Mouse (Mus musculus) urinary bladder, postnatal 36 days (tissue): ENCODE measurements around the gene Tbk1.

ENCODE experiments used
- DNase-seq, 2 experiments: peaks; one replicate each; pipeline ENCODE4 v3.0.0; 2022; ENCODE audit warnings: low spot score in 2 of 2, mixed read lengths in 1 of 2

Gene Tbk1

DNA sequence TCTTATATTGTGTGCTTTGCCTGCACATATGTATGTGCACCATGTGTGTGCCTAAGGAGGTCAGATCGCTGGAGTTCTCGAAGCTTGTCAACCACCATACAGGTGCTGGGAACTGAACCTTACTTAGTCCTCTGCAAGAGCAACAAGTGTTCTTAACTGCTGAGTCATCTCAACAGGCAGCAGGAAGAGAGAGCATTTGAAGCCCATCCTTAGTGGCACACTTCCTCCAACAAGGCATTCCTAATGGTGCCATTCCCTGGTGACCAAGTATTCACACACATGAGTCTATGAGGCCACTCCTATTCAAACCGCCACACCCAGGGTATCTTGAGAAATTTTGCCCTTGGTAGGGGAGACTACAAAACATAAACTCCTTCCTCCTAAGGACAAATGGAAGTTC lies 44.4 kb downstream of the Tbk1 start:
- no peak for DNase-seq

DNA sequence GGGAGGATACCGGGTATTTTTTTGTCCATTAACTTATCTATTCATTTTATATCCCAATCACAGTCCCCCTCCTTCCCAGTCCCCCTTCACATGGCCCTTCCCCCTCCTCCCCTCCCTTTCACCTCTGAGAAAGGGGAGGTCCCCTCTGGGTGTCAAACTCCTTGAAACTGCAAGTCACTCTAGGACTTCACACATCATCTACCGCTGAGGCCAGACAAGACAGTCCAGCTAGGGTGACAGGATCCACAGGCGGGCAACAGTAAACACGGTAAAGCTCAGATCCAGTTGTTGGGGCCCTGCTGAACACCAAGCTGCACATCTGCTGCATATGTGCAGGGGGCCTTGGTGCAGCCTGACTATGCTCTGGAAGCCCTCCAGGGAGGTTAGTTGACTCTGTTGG lies 51.6 kb downstream of the Tbk1 start:
- no peak for DNase-seq

DNA sequence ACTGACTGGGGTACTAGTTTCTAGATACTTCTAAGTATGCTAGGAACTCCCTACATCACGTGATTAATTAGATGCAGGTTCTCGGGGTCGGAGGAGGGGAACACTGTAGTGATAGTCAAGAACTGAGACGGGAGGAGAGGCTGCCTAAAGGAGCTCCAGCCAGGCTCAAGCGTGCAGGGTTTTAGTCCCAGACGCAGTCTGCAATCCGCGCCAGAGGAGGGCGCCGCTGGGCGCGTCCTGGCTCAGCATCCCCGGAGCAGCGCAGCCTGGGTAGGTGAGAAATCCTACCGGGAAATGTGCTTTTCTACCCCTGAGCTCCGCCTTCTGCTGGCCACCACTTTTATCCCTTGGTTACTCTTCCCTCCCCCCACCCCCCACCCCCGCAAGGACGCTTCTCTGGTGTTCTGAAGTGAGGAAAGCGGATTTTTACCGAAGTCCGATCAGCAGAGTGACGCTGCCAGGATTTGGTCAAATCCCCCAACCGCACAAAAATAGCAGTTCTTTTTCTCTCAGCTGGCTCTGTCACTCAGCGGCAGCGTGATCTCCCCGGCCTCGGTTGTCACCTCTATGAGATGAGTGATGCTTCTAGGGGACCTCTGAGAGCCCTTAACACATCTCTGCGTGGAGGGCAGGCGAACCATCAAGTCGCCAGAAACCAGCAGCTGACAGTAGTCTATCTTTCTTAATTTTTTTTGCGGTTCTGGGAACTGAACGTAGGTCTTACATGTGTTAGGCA lies 53.3 kb downstream of the Tbk1 start:
- peak in 1 of 2 experiments; percentile 42 for DNase-seq

DNA sequence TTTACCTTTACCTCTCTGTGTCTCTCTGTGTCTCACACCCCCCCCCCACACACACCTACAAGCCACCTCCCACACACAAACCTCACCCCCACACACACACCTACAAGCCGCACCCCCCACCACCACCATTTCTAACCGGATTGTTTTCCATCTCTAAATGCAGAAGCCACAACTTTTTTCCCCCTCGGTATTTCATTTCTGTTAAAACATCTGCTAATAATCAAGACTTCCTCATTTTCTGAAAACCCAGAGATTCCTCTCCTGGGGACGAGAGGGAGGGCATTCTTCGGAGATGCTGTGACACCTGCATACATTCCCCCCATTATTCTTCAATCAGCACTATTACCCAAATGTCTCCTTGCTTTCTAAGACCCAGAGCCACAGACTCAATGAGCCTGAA lies 55.0 kb downstream of the Tbk1 start:
- DNase-seq = no peak

DNA sequence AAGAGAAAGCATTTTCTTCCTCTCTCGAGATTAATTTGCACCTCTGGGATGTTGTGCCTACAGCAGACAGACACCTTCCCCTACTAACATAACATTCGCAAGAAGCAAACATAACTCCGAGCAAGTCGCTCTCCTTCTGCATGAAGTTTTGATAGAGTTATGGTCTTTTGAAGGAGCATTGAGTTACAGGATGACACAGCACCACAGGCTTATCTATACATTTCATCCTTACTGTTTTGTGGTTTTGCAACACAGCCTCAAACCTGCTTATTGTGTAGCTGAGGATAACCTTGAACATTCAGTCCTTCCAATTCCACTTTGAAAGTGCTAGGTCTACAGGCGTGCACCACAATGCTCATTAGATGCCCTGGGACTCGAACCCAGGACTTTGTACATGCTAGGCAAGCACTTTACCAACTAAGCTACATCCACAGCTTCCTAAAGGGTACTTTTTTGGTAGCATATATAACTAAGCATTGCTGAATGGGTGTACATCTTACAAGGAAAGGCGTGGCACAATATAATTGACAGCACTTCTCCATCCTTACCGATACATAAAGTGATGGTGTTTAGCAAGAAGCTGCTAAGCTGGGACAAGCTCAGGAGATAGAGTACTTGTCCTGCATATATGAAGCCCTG lies 56.1 kb downstream of the Tbk1 start:
- no peak for DNase-seq

DNA sequence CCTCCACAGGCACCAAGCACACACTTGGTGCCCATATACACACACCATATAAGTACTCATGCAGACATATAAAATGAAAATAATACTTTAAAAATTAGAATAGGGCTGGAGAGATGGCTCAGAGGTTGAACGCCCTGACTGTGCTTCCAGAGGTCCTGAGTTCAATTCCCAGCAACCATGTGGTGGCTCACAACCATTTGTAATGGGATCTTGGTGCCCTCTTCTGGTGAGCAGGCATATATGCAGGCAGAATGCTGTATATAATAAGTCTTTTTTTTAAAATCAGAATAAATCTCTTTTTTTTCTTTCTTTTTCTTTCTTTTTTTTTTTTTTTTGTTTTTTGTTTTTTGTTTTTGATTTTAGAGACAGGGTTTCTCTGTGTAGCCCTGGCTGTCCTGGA lies 57.3 kb downstream of the Tbk1 start:
- DNase-seq = no peak

DNA sequence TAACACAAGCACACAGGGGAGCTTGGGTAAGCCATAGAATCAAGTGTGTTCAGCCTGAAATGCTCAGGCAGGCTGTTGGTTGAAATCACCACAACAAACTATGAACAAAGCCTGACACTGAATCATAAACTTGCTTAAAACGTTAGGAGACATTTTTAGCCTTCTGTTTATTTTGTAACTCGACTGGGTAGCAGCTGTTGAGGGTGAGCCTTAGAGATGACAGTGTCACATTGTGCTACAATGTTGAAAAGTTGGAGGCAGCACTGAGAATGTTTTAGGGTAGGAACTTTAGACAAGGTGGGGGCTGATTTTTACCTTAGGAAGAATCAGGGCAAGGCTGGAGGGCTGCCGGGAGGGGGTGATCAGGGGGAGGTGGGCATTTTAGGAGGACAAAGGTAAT lies 58.1 kb downstream of the Tbk1 start:
- DNase-seq = no peak

DNA sequence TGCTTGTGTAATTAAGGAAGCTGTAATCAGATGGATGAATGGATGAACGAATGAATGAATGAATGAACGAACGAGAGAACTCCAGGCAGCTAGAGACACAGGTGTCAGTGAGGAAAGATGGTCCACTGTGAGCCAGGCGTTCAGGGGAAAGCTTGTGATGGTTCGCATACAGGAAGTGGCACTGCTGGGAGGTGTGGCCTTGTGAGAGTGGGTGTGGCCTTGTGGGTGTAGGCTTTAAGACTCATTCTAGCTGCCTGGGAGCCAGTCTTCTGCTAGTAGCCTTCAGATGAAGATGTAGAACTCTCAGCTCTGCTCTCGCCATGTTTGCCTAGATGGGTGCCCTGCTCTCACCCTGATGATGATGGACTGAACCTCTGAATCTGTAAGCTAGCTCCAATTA lies 59.5 kb downstream of the Tbk1 start:
- no peak for DNase-seq

DNA sequence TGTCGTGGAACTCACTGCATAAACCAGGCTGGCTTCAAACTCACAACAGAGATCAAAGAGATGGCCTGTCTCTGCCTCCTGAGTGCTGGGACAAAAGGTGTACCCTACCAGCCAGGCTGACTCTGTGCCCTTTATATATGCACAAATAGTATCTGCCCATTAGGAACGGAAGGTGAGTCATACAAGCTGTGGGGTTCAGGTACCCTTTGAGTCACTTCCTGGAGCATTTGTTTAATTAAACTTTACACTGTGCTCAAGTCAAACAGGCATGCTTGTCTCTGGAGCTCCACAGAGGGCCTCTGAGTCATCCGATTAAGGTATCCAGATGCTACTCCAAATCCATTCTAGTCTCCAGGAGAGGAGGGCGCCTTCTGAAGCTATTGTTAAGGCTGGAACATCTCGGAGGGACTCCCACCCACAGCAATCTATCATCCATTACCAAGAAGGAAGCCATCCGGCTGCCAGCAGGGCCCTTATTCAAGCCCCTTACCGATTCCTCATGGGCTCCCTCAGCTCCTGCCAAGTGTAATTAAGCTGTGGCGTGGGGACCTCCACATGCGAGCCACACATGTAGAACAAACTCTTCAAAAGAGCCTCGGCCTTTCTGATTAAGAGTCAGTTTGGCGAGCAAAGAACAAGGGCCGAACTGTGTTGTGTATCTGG lies 65.5 kb downstream of the Tbk1 start:
- DNase-seq = no peak

DNA sequence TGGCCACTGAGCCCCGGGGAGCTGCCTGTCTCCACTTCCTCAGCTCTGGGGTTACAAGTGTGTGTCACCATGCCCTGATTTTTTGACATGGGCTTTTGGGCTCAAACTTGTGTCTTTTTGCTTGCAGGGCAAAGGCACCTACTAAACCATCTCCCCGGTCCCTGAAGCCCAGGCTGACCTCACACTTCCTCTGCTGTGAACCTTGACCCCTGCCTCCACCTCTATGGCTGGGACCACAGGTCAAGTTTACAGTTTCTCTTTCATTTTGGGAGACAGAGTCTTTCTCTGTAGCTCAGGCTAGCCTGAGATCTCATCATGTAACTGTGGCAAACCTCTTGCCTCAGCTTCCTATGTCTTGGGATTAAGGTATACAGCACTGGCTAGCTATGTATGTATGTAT lies 66.9 kb downstream of the Tbk1 start:
- no peak for DNase-seq

DNA sequence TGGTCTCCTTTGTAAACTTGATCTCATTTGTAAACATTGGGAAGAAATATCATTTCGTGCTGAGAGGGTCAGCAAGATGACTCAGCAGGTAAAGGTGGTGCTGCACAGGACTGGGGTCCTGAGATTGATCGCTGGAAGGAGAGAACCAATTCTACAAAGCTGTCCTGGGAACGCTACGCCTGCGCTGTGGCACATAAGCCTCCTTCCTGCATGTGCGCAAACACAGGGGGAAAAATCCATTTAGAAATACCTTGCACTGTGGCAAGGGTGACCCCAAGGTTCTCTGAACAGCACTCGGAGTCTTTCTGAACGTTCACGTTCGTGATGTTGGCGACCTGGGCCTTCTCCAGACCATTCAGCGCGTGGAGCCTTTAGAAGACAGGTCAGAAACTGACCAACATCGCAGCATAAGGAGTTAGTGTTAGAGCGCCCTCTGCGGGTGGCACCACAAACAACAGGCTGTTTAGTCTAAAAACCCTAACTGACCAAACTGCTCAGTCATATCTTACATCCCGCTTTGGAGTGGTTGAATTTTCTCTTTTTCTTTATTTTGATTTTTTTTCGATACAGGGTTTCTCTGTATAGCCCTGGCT lies 70.5 kb downstream of the Tbk1 start:
- peak; percentile 86 to 89 for DNase-seq

DNA sequence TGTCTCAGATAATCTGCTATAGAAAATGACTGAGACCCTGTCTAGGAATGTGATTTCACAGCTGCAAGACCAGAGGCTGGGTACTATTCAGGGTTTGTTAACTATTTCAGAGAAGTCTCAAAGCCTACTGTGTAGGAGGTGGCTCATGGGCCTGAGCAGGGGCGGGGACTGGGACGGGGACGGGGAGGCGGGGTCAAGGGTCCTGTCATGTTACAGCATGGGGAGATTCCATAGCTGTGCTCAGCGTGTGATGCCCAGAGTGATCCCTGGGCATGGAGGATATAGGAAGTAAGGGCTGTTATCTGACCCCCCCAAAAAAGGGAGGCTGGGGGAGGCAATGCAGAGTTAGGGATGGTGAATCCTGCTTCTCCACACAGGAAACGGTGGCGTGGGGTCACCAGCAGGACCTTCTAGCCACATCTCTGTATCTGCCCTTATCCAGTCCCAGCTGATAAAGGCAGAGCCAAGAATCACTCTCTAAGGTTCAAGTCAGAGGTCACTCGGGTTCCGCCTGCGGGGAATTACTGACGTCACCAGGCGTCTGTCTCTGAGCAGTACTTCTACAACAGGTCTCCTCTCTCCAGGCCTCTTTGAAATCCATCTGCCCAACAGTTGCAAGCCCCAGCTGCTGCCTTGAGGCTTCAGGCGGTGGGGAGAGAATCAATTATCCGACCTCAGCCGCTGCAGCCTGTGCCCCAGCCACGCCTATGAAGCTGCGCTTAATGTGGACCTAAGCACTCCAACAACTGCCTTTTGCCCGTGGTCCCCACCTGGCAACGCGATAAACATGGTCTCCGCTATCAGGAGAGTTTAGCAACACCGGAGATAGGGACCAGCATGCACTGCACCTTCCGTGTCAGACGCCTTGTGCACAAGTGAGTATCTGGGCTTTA lies 76.6 kb downstream of the Tbk1 start:
- DNase-seq = no peak

DNA sequence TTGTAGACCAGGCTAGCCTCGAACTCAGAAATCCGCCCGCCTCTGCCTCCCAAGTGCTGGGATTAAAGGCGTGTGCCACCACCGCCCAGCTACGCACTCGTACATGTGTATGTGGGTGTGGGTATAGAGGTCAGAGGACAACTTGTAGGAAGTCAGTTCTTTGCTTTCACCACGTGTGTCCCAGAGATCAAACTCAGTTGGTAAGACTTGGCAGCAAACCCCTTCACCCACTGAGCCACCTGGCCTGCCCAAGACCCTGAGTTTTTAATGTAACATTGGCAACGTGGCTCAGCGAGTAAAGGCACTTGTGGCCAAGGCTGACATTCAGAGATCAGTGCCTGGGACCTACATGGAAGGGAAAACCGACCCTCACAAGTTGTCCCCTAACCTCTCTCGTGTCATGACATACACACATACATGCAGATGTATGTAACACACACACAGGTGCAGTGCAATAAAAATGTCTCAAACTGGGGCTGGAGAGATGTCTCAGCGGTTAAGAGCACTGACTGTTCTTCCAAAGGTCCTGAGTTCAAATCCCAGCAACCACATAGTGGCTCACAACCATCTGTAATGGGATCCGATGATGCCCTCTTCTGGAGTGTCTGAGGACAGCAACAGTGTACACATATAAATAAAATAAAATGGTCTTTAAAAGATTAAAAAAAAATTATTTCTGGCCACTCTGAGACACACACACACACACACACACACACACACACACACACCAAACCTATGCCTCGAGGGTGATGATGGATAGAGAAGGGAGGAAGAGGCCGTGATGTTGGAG lies 78.6 kb downstream of the Tbk1 start:
- no peak for DNase-seq

DNA sequence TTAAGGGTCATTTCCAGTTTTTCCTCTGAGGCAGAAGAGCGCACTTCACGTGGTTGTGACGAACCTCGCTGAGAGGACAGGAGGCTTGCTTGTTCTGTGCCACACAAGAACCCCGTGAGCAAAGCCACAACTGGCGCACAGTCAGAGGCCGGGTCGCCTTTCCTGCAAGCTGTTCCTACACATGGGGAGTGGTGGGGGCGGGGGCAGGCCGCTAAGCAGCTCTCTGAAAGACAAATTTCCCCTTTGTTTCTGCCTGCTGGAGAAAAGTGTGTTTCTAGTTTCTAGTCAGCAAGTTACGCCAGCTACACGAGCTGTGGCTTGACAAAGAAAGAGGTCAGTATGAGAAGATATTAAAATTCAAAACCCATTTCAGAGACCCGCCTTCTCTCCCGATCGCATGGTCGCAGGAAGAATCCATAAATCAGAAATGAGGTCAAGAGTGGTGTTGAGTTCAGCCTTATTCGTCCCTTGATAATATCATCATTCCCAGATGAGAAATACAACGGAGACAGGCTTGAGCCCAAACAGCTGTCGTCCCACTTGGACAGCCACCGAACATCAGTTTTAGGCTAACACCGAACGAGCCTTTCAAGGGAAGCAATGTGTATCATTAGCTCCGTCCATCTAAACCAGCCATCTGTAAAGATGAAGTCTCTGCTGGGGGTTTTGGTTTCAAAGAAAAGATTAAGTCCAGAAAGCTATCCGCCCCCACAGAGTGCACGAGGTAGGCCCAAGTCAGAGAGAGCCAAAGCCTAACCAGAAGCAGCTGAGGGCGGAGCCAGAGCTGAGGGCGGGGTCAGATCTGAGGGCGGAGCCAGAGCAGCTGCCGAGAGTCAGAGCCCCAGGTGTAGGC lies 79.6 kb downstream of the Tbk1 start:
- peak in 1 of 2 experiments; percentile 65 for DNase-seq

DNA sequence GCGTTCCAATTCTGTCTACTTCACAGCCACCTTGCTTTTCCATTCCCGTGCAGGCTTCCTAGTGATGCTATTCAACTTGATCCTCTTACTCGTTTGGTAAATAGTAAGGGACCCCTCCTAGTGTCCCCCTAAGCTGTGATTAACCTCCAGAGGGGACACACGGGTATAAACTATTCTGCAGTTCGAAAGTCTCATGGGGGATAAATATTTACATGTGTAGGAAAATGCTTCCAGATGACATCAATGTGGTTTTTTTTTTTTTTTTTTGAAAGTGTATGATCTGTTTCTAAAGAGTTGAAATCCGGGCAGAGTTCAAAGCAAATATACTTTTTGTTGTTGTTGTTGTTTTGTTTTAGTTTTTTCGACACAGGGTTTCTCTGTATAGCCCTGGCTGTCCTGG lies 80.7 kb downstream of the Tbk1 start:
- DNase-seq = no peak

DNA sequence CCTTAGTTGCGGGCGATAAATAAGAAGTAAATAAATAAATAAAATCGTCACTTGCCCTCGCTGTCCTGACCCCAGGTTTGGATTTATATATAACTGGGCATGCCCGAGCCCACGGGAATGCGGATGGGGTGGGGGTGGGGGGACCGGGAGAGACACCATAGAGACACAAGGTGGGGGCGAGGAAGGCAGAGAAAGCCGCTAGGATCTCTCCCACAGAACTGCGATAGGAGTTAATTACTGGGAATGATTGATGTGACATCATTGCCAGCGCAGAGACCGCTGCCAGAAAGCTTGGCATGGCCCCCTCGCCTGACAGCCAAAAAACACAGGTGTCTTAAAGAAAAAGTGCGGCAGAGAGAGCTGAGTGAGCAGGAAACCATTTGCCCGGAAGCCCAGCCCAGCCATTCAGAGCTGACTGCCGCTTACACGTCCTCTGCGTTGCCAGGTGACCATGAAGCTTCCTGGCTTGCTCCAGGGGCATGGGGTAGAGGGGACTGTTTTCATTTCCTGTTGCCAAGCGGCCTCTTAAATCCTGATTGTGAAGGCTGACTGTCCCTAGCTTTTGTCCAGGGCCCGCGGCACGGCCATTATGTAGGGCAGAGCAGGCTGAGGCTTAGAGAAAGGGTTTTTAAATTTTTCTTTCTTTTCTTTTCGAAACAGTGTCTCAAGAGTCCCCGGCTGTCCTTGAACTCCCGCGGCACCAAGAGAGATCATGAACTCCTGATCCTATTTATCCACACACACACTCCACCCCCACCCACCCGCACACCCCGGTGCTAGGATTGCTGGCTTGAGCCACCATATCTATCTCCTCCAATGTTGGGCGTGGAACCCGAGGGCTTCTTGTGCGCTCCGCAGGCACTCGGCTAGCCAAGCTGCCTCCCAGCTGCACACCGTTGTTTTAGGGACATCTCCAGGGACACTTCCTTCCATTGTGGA lies 81.3 kb downstream of the Tbk1 start:
- DNase-seq = peak; percentile 50 to 73

DNA sequence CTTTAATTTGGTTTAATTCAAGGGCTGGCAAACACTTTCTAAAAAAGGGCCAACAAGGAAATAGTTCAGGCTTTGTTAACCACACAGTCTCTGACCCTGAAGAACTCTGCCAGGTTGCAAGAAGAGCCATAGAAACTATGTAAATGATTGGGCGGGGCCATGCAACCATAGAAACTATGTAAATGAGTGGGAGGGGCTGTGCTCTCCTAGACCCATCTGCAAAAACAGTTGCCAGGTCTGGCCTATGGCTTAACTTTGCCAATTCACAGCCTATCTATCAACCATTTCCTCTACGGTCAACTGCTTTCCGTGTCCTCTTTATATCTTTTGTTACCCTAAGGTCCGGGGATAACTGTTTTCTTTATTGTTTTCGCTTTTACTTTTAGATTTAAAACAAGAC lies 85.4 kb downstream of the Tbk1 start:
- no peak for DNase-seq

DNA sequence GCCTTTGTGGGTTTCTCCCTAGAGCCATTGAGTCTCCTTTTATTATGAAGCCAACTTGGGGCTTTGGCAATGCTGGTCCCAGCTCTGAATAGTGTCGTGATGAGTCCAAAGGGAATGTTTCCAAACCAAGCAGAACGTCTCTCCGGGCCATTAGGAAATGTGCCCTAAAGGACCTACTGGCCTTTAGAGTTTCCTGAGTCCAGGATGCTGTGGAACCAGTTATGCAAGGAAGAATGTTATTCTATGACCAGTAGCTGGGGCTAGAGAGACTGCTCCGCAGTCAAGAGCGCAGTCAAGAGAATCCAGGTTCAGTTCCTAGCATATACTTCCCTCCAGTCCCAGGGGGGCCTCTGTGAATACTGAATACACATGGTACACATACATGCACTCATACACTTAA lies 86.6 kb downstream of the Tbk1 start:
- no peak for DNase-seq

DNA sequence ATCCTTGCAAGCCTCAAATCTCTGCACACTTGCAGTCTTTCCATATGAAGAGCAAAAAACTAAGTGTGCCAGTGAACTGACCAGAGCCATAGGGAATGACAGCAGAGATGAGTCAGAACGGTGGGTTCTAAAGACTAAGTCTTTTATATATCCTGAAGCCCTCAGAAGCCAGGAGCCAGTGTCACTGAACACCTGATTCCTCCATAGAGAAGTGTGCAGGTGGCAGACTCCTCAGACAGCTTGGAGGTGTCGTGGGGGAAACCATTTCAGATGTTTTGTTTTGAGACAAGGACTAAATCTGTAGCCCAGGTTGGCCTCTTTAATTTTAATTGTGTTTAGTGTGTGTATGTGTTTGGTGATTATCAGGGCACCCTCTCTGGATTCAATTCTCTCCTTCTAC lies 87.5 kb downstream of the Tbk1 start:
- no peak for DNase-seq
